Mouse (Mus musculus): ENCODE data around the gene Apoa1. TPM values are rescaled to one million over a fixed set of nuclear protein-coding genes. Genes with fewer than 3 reads are reported as not detected.

Apoa1 gene
- polyA plus RNA-seq, 1 experiment from 2014 or later: 0.43 TPM

DNA sequence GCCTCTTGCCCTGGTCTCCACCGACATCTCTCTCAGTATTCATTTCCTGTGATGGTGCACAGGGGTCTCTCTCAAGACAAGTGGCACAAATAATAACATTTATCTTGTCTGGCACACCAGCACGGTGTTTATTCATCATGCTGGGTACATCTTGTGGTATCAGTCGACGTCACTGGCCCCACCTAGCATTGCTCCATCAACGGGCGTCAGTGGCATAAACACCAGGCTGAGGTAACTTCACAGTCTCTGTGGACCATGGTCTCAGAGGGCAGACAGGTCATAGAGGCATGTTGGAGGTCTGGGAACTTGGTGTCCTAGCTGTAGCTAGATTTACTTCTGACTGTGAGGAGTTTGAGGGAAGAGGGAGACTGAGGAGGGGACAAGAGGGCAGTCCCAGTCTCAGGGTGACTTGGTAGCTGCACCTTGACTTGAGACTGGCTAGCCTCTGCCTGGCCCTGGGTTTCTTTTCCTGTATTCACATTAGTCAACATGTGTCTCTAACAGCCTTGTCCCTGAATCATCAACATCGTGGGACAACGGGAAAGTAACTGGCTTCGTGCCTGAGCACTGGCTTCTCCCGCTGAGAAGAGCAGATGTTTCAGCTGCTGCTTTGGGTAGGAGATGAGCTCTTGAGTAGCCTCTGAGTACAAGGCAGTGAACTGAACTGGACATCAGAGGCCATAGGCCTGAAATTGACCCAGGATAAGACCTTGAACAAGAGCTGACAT lies 28.4 kb downstream of the Apoa1 start:
- ATAC-seq (ENCODE audit: low FRiP score) (no peak), DNase-seq (ENCODE audit: low spot score) (no peak)
- 87% methylated on average over 10 of the region's 10 CpGs for WGBS
- Histone ChIP-seq H3K27ac (ENCODE audit: low read depth, low read length) (no peak overlapping the region), H3K4me1 (replicated peaks; ENCODE audit: control insufficient read depth, insufficient read depth, low read length) (no peaks in the 10 kb centered on the region), H3K36me3 (ENCODE audit: control insufficient read depth, insufficient read depth, low read length) (no peaks in the 10 kb centered on the region), H3K27me3 (ENCODE audit: control insufficient read depth, insufficient read depth, low read length) (no peaks in the 10 kb centered on the region), H3K4me3 (ENCODE audit: low read depth, low read length) (no peak overlapping the region), H3K9ac (ENCODE audit: low read depth, low read length) (no peak overlapping the region), H3K9me3 (ENCODE audit: control insufficient read depth, low read length) (no peaks in the 10 kb centered on the region), H3K4me2 (replicated peaks; ENCODE audit: low read depth, low read length) (no peak overlapping the region)

DNA sequence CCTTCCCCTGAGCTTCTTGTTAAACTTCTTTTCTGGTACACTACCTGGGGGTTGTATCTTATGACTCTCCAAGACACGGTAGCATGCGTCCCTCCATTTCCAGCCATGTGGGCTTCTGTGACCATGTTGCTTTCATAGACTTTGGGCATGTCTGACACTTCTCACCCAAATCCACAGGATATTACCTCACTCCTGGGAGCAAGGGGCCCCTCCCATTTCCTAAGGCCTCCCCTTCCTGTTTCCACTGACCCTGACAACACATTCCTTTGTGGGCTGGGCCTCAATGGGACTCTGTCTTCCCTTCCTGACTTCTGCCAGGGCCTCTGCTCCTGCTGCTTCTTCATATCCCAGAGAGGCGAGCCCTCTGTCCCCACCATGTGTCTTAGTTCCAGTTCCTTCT lies 29.2 kb downstream of the Apoa1 start:
- H3K27me3 ChIP-seq (ENCODE audit: control insufficient read depth, insufficient read depth, low read length): no peaks in the 10 kb centered on the region
- H3K4me1 ChIP-seq (replicated peaks; ENCODE audit: control insufficient read depth, insufficient read depth, low read length): no peaks in the 10 kb centered on the region
- WGBS: 88% methylated on average over 3 of the region's 3 CpGs

DNA sequence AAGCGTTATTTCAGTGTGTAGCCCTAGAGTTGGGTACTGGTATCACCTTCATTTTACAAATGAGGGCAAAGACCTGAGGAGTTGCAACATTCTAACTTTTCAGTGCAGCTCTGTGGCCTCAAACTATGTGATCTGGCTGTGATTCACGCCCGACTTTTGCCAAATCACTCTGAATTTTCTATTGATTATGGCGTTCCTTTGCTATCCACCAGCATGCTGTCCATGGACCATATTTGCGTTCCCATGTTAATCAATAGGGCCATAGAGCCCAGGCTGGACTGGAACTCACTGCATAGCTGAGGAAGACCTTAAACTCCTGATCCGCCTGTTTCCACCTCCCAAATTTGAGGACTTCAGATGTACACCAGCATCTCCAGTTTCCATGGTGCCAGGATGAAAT lies 30.7 kb downstream of the Apoa1 start:
- no peak overlapping the region for H3K27ac ChIP-seq (ENCODE audit: low read depth, low read length)
- ATAC-seq (ENCODE audit: low FRiP score) (no peak), DNase-seq (ENCODE audit: low spot score) (no peak)
- no peaks in the 10 kb centered on the region for H3K36me3 ChIP-seq (ENCODE audit: control insufficient read depth, insufficient read depth, low read length)
- no peak overlapping the region for H3K9ac ChIP-seq (ENCODE audit: low read depth, low read length)
- no peaks in the 10 kb centered on the region for H3K4me1 ChIP-seq (replicated peaks; ENCODE audit: control insufficient read depth, insufficient read depth, low read length)
- H3K27me3 ChIP-seq (ENCODE audit: control insufficient read depth, insufficient read depth, low read length): no peaks in the 10 kb centered on the region
- H3K4me2 ChIP-seq (replicated peaks; ENCODE audit: low read depth, low read length): no peak overlapping the region
- no peak overlapping the region for H3K4me3 ChIP-seq (ENCODE audit: low read depth, low read length)
- WGBS: 90% methylated on average over 6 of the region's 6 CpGs
- no peaks in the 10 kb centered on the region for H3K9me3 ChIP-seq (ENCODE audit: control insufficient read depth, low read length)

More for the DNA sequence above, 29.2 kb downstream of the Apoa1 start:
- no peak overlapping the region for H3K4me2 ChIP-seq (replicated peaks; ENCODE audit: low read depth, low read length)
- no peak overlapping the region for H3K4me3 ChIP-seq (ENCODE audit: low read depth, low read length)
- H3K9ac ChIP-seq (ENCODE audit: low read depth, low read length): no peak overlapping the region
- ATAC-seq (ENCODE audit: low FRiP score): no peak
- no peaks in the 10 kb centered on the region for H3K9me3 ChIP-seq (ENCODE audit: control insufficient read depth, low read length)
- no peaks in the 10 kb centered on the region for H3K36me3 ChIP-seq (ENCODE audit: control insufficient read depth, insufficient read depth, low read length)
- no peak for DNase-seq (ENCODE audit: low spot score)
- H3K27ac ChIP-seq (ENCODE audit: low read depth, low read length): no peak overlapping the region

DNA sequence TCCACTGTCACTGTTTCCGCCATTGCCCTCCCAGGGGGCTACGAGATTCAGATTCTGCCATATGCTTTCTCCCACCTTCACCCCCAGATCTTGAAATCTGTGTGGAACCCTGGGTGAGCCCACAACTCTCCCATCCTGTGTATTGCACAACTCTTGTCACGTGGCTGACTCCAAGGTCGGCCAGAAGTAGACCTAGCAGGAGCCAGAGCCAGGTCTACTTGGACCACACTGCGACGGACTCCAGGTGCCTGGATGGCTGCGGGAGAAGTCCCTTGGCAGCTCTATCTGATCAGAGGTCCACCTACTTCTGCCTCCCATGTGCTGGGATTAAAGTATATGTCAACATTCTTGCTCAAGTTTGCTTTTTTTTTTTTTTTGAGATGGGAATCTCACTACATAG lies 32.8 kb downstream of the Apoa1 start:
- Histone ChIP-seq H3K36me3 (ENCODE audit: control insufficient read depth, insufficient read depth, low read length) (no peaks in the 10 kb centered on the region), H3K4me1 (replicated peaks; ENCODE audit: control insufficient read depth, insufficient read depth, low read length) (no peaks in the 10 kb centered on the region), H3K27ac (ENCODE audit: low read depth, low read length) (no peak overlapping the region), H3K27me3 (ENCODE audit: control insufficient read depth, insufficient read depth, low read length) (no peaks in the 10 kb centered on the region), H3K4me2 (replicated peaks; ENCODE audit: low read depth, low read length) (no peak overlapping the region), H3K4me3 (ENCODE audit: low read depth, low read length) (no peak overlapping the region), H3K9me3 (ENCODE audit: control insufficient read depth, low read length) (no peaks in the 10 kb centered on the region), H3K9ac (ENCODE audit: low read depth, low read length) (no peak overlapping the region)
- ATAC-seq (ENCODE audit: low FRiP score): no peak
- WGBS: 84% methylated on average over 7 of the region's 7 CpGs
- DNase-seq (ENCODE audit: low spot score): no peak

- H3K27me3 ChIP-seq (ENCODE audit: control insufficient read depth, insufficient read depth, low read length): peaks cover 10% of the 10 kb centered on the region
- ATAC-seq (ENCODE audit: low FRiP score) (no peak), DNase-seq (ENCODE audit: low spot score) (no peak)
- H3K4me1 ChIP-seq (replicated peaks; ENCODE audit: control insufficient read depth, insufficient read depth, low read length): no peaks in the 10 kb centered on the region
- H3K4me2 ChIP-seq (replicated peaks; ENCODE audit: low read depth, low read length): no peak within 1 kb of the TSS
- H3K9ac ChIP-seq (ENCODE audit: low read depth, low read length): no peak within 1 kb of the TSS
- no peak within 1 kb of the TSS for H3K4me3 ChIP-seq (ENCODE audit: low read depth, low read length)
- H3K9me3 ChIP-seq (ENCODE audit: control insufficient read depth, low read length): no peaks in the 10 kb centered on the region
- no peaks in the 10 kb centered on the region for H3K36me3 ChIP-seq (ENCODE audit: control insufficient read depth, insufficient read depth, low read length)
- WGBS: 61% methylated on average over 7 of the region's 7 CpGs
- no peak within 1 kb of the TSS for H3K27ac ChIP-seq (ENCODE audit: low read depth, low read length)
These were observed 40.0 kb downstream of the Apoa1 start, which contains the start of gene Apoa5 for GRCm38 (mm10) chr9:46268343-46268873. Apoa5 (plus strand) TSS chr9:46268633.

GRCm38 (mm10) chr9:46269125-46269524 lies 40.7 kb downstream of the Apoa1 start:
- Histone ChIP-seq H3K27me3 (ENCODE audit: control insufficient read depth, insufficient read depth, low read length) (peaks cover 10% of the 10 kb centered on the region), H3K4me1 (replicated peaks; ENCODE audit: control insufficient read depth, insufficient read depth, low read length) (0 out of 2 replicates have a peak, but pooled peaks cover 2% of the 10 kb centered on the region), H3K9ac (ENCODE audit: low read depth, low read length) (no peak overlapping the region), H3K36me3 (ENCODE audit: control insufficient read depth, insufficient read depth, low read length) (no peaks in the 10 kb centered on the region), H3K27ac (ENCODE audit: low read depth, low read length) (no peak overlapping the region), H3K9me3 (ENCODE audit: control insufficient read depth, low read length) (no peaks in the 10 kb centered on the region), H3K4me3 (ENCODE audit: low read depth, low read length) (no peak overlapping the region), H3K4me2 (replicated peaks; ENCODE audit: low read depth, low read length) (no peak overlapping the region)
- DNase-seq (ENCODE audit: low spot score) (no peak), ATAC-seq (ENCODE audit: low FRiP score) (no peak)
- WGBS: 89% methylated on average over 5 of the region's 5 CpGs

- DNase-seq (ENCODE audit: low spot score) (no peak), ATAC-seq (ENCODE audit: low FRiP score) (no peak)
- no peak overlapping the region for H3K4me2 ChIP-seq (replicated peaks; ENCODE audit: low read depth, low read length)
- whole genome bisulfite sequencing: 94% methylated on average over 4 of the region's 4 CpGs
- H3K27me3 ChIP-seq (ENCODE audit: control insufficient read depth, insufficient read depth, low read length): peaks cover 10% of the 10 kb centered on the region
- no peak overlapping the region for H3K4me3 ChIP-seq (ENCODE audit: low read depth, low read length)
- H3K27ac ChIP-seq (ENCODE audit: low read depth, low read length): no peak overlapping the region
- H3K9ac ChIP-seq (ENCODE audit: low read depth, low read length): no peak overlapping the region
- no peaks in the 10 kb centered on the region for H3K9me3 ChIP-seq (ENCODE audit: control insufficient read depth, low read length)
- 0 out of 2 replicates have a peak, but pooled peaks cover 3% of the 10 kb centered on the region for H3K36me3 ChIP-seq (ENCODE audit: control insufficient read depth, insufficient read depth, low read length)
- 0 out of 2 replicates have a peak, but pooled peaks cover 2% of the 10 kb centered on the region for H3K4me1 ChIP-seq (replicated peaks; ENCODE audit: control insufficient read depth, insufficient read depth, low read length)
These were observed 42.4 kb downstream of the Apoa1 start for GRCm38 (mm10) chr9:46270782-46271181.

DNA sequence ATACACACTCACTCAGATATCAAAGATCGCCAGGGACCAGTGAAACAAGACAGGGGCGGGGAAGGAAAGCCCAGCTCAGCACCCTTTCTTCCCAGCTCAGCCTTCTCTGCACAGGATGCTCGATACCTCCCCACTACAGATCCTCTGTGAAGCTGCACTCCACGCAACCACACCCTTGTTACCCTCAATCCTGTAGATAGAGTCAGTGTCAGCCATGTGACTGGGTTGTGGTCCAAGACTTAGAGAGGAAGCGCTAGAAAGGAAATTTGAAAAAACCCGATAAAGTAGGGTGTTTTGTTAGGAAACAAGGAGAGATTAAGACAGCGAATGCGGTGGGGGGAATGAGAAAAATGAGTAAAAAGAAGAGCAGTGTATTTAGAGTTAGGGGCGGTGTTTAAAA lies 43.7 kb downstream of the Apoa1 start:
- Histone ChIP-seq H3K4me1 (replicated peaks; ENCODE audit: control insufficient read depth, insufficient read depth, low read length) (0 out of 2 replicates have a peak, but pooled peaks cover 2% of the 10 kb centered on the region), H3K4me2 (replicated peaks; ENCODE audit: low read depth, low read length) (no peak overlapping the region), H3K9ac (ENCODE audit: low read depth, low read length) (no peak overlapping the region), H3K9me3 (ENCODE audit: control insufficient read depth, low read length) (no peaks in the 10 kb centered on the region), H3K27ac (ENCODE audit: low read depth, low read length) (no peak overlapping the region), H3K36me3 (ENCODE audit: control insufficient read depth, insufficient read depth, low read length) (0 out of 2 replicates have a peak, but pooled peaks cover 3% of the 10 kb centered on the region), H3K27me3 (ENCODE audit: control insufficient read depth, insufficient read depth, low read length) (peaks cover 10% of the 10 kb centered on the region), H3K4me3 (ENCODE audit: low read depth, low read length) (no peak overlapping the region; the same call in 1 of the 2 replicates)
- DNase-seq (ENCODE audit: low spot score) (no peak), ATAC-seq (ENCODE audit: low FRiP score) (no peak)
- WGBS: 88% methylated on average over 9 of the region's 9 CpGs
